18 mouse cellular contexts compared by ENCODE assay signal in the genomic region with DNA sequence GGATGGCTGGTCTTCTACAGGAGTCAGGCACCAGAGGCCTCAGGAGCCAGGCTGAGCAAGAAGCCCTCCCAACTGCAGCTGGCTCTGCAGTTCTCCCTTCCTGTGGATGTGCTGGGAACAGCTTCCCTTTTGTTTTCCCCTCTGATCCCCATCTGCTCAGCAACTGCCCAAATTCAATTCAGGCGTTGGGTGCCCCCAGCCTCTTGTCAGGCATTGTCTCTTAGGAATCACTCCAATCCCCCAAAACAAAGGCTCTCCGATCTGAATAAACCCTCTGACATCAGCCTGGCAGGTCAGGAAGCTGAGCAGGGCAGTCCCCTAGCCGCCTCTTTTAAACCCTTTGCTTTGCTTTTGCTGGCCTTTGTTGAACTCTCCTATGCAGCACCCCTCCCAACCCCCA.
DNase-seq lines count a peak whose midpoint lies in the region; ATAC-seq lines count a peak whose summit lies in the region.
"Had no signal": no experiment of that assay in that cellular context is flagged by ENCODE, and none has a peak within 500 bp of the region (broad histone marks: within the 10 kb centered on the region; RNA-seq: fewer than 3 reads in every experiment).

No protein-coding gene starts in this region.

- H3K27me3 ChIP-seq in hindbrain, embryonic 12.5 days: peaks cover 53% of the 10 kb centered on the region
- peaks cover 10% of the 10 kb centered on the region; the same call in 1 of the 2 replicates for H3K27me3 ChIP-seq in hindbrain, embryonic 16.5 days (replicated peaks; ENCODE audit: control insufficient read depth, insufficient read depth, low read length)
- peaks cover 60% of the 10 kb centered on the region for H3K27me3 ChIP-seq in forebrain, embryonic 12.5 days

- H3K9ac ChIP-seq in hindbrain, embryonic 12.5 days: no peak overlapping the region
- H3K9ac ChIP-seq in hindbrain, embryonic 16.5 days (ENCODE audit: low read depth, low read length): no peak overlapping the region
- no peak overlapping the region for H3K9ac ChIP-seq in forebrain, embryonic 12.5 days
- H3K9ac ChIP-seq: embryonic facial prominence, embryonic 13.5 days; limb, embryonic 15.5 days; liver, postnatal 0 days; stomach, embryonic 15.5 days had no signal

- 0 out of 2 replicates have a peak, but pooled peaks cover 2% of the 10 kb centered on the region for H3K4me1 ChIP-seq in hindbrain, embryonic 12.5 days
- H3K4me1 ChIP-seq in hindbrain, embryonic 16.5 days (ENCODE audit: control insufficient read depth, insufficient read depth, low read depth, low read length): no peaks in the 10 kb centered on the region
- H3K4me1 ChIP-seq in forebrain, embryonic 12.5 days: peaks cover 10% of the 10 kb centered on the region
- H3K4me1 ChIP-seq: embryonic facial prominence, embryonic 13.5 days; limb, embryonic 15.5 days; stomach, embryonic 15.5 days had no signal

- H3K4me2 ChIP-seq in hindbrain, embryonic 12.5 days (replicated peaks): no peak overlapping the region
- no peak overlapping the region for H3K4me2 ChIP-seq in hindbrain, embryonic 16.5 days (ENCODE audit: low read length)
- H3K4me2 ChIP-seq in forebrain, embryonic 12.5 days: no peak overlapping the region
- H3K4me2 ChIP-seq: embryonic facial prominence, embryonic 13.5 days; limb, embryonic 15.5 days; stomach, embryonic 15.5 days had no signal

- H3K9me3 ChIP-seq in hindbrain, embryonic 12.5 days (replicated peaks): no peaks in the 10 kb centered on the region
- no peaks in the 10 kb centered on the region for H3K9me3 ChIP-seq in hindbrain, embryonic 16.5 days (ENCODE audit: control insufficient read depth, low read length)
- no peaks in the 10 kb centered on the region for H3K9me3 ChIP-seq in forebrain, embryonic 12.5 days
- H3K9me3 ChIP-seq: embryonic facial prominence, embryonic 13.5 days; G1E; limb, embryonic 15.5 days; stomach, embryonic 15.5 days had no signal

- DNase-seq in ZHBTc4 (ENCODE audit: low read depth, low spot score): peak; percentile 65
- DNase-seq in retina, embryonic 14.5 days (ENCODE audit: low spot score): peak; percentile 70
- DNase-seq in frontal cortex, postnatal 25 days (ENCODE audit: low spot score in 2 of 2): no peak
- no peak for DNase-seq in frontal cortex, postnatal 10 days (ENCODE audit: low spot score in 2 of 2)
- DNase-seq: adrenal gland, postnatal 14 days; B cell, adult 2 months; cerebellum, adult 9-11 months; liver, postnatal 0 days; spleen, adult 18-20 months had no signal

- 20% methylated on average over 3 of the region's 3 CpGs for WGBS in hindbrain, embryonic 12.5 days
- 29% methylated on average over 3 of the region's 3 CpGs for WGBS in hindbrain, embryonic 16.5 days
- 24% methylated on average over 3 of the region's 3 CpGs for WGBS in forebrain, embryonic 12.5 days

- H3K4me3 ChIP-seq in hindbrain, embryonic 12.5 days: no peak overlapping the region
- H3K4me3 ChIP-seq in hindbrain, embryonic 16.5 days (ENCODE audit: low read length): no peak overlapping the region
- no peak overlapping the region for H3K4me3 ChIP-seq in forebrain, embryonic 12.5 days (replicated peaks)
- H3K4me3 ChIP-seq: embryonic facial prominence, embryonic 13.5 days; limb, embryonic 15.5 days; stomach, embryonic 15.5 days had no signal

- H3K36me3 ChIP-seq in hindbrain, embryonic 12.5 days: no peaks in the 10 kb centered on the region
- no peaks in the 10 kb centered on the region for H3K36me3 ChIP-seq in hindbrain, embryonic 16.5 days (ENCODE audit: control insufficient read depth, insufficient read depth, low read length)
- H3K36me3 ChIP-seq in forebrain, embryonic 12.5 days (replicated peaks): no peaks in the 10 kb centered on the region
- H3K36me3 ChIP-seq: embryonic facial prominence, embryonic 13.5 days; G1E; limb, embryonic 15.5 days; stomach, embryonic 15.5 days had no signal

- ATAC-seq in hindbrain, embryonic 12.5 days (ENCODE audit: low FRiP score): peak; percentile 81
- no peak for ATAC-seq in hindbrain, embryonic 16.5 days
- peak; percentile 63 for ATAC-seq in forebrain, embryonic 12.5 days (ENCODE audit: low FRiP score)
- ATAC-seq: intestine, postnatal 0 days; liver, postnatal 0 days had no signal

- H3K27ac ChIP-seq in hindbrain, embryonic 12.5 days: no peak overlapping the region; the same call in 1 of the 2 replicates
- H3K27ac ChIP-seq in hindbrain, embryonic 16.5 days (ENCODE audit: low read depth, low read length): no peak overlapping the region
- peak overlapping the region; percentile 53; the same call in 1 of the 2 replicates for H3K27ac ChIP-seq in forebrain, embryonic 12.5 days
- H3K27ac ChIP-seq: embryonic facial prominence, embryonic 13.5 days; kidney, postnatal 0 days; limb, embryonic 15.5 days; stomach, embryonic 15.5 days had no signal

Comparison
In these comparisons a context has a peak if more than half of its experiments do, and no peak if none do; other contexts are left out.
1. DNase-seq: peak in ZHBTc4 (single experiment) and retina, embryonic 14.5 days (single experiment); none in frontal cortex, postnatal 25 days (0 of 2) and frontal cortex, postnatal 10 days (0 of 2).